Mouse (Mus musculus) left cerebral cortex, postnatal 25 days (tissue): ENCODE results near the gene Atxn7l1. TPM values are rescaled to one million over a fixed set of nuclear protein-coding genes. Genes with fewer than 3 reads are reported as not detected.

Source experiments
- DNase-seq, 2 experiments: peaks; one replicate each; pipeline ENCODE4 v3.0.0; 2022; ENCODE audit warnings: low spot score in 2 of 2, mixed read lengths in 1 of 2
- intact Hi-C: fragments of 180-260 bp; cut with DNase I; formaldehyde crosslinking; loops from one replicate; pipeline ENCODE4 v1.15.1; 2025
- total RNA-seq, 2 experiments: library from RNA; stranded (reverse); gene quantifications; 2 replicates each; pipeline ENCODE4 v1.2.3; 2021

Gene Atxn7l1
- total RNA-seq, 2 experiments from 2014 or later: 56.8 to 60.8 TPM

DNA sequence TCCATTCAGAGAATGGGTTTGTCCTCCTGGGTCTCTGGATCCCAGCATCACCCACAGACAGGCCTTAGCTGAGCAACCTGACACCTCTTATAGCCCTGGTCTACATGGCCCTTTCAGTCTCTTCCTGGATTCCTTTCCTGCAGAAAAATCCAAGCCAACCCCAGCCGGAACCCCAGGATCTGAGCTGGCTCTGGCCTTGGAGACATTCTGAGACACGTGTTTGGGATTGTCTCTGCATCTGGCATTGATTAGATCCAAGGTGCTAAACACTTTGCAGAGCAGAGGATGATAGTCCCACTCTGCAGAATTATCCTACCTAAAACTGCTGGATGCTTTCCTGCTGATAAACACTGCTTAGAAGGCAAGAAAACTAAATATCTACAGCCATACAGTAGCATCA lies 141.3 kb downstream of the Atxn7l1 start:
- DNase-seq: no peak
- intact Hi-C loops: no loop called here

DNA sequence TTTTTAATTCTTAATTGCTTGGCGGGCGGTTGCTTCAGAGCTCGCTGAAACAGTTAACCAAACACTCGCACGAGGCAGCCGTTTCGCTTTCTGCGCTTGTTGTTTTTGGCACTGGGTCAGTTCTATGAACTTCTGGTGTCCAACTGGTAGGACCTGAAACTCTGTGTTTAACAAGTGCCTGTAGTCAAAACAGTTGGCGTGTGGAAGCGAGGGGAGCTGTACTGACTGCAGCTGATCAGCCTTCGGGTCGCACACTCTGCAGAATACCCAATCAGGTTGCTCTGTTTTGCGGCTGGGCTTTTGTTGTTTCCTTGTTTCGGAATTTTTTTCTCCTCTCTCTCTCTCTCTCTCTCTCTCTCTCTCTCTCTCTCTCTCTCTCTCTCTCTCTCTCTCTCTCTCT lies 154.6 kb downstream of the Atxn7l1 start:
- intact Hi-C loops: loop anchor here (5.0 kb wide), 1 partner anchor 60 kb away; no protein-coding TSS in a partner anchor
- peak in 1 of 2 experiments; percentile 41 for DNase-seq

- intact Hi-C loops: loop anchor here (5.0 kb wide), 1 partner anchor 60 kb away; no protein-coding TSS in a partner anchor
These were observed 155.3 kb downstream of the Atxn7l1 start for GRCm38 (mm10) chr12:33302523-33303383.

DNA sequence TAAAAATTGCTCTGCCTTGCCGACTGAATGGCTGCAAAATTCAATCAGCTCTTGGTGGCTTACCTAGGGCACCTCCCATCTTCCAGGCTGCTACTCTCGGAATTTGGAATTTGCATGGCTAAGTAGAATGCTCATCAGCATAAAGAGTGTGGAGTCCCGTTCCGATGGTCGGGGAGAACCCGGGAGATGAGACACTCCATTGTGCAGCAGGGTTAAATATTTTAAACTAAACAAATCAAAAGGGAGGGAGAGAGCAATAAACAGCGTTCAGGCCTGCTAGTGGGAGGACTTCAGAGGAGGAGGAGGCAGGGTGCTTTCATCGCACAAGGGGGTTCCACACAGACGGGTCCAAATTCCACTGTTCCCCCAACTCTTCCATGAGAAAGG lies 155.9 kb downstream of the Atxn7l1 start:
- no peak for DNase-seq
- intact Hi-C loops: loop anchor here (5.0 kb wide), 1 partner anchor 61 kb away; no protein-coding TSS in a partner anchor

More at GRCm38 (mm10) chr12:33302523-33303383, 155.3 kb downstream of the Atxn7l1 start:
- peak; percentile 27 to 38 for DNase-seq

GRCm38 (mm10) chr12:33305106-33305505 lies 157.6 kb downstream of the Atxn7l1 start:
- intact Hi-C loops: no loop called here
- no peak for DNase-seq

DNA sequence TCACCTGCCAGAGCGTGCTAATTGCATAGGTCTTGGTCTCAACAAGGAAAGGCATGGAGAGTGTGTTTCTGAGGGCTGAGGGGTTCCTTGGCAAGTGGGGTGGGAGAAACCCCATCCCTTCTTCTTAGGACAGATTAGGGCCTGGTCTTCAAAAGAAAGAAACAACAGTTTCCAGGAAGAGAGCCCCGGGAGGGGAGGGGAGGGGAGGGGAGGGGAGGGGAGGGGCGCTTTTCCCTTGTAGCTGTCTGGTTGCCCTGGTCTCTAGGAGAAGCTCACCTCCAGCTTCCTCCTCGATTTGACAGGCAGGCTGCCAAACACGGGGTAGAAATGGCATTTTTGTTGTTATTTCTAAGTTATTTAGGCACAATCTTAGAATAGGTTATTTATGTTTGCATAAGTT lies 159.0 kb downstream of the Atxn7l1 start:
- DNase-seq: no peak
- intact Hi-C loops: no loop called here

DNA sequence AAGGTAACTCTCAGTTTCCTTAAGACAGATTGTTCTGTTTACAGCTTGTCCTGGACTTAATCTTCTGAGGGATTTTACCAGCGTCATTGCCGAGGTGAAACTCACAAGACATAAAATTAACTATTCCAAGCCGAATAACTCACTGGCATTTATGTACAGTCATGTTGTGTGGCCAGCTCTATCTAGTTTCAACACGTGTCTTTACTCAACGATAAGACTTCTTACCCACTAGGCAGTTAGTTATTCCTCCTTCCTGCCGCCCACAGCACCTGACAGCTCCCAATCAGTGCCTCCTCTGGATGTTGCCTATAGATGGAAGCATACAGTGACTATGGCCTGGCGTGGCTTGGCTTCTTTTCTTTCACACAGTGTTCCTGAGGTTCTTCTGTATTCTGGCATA lies 161.2 kb downstream of the Atxn7l1 start:
- intact Hi-C loops: no loop called here
- no peak for DNase-seq

DNA sequence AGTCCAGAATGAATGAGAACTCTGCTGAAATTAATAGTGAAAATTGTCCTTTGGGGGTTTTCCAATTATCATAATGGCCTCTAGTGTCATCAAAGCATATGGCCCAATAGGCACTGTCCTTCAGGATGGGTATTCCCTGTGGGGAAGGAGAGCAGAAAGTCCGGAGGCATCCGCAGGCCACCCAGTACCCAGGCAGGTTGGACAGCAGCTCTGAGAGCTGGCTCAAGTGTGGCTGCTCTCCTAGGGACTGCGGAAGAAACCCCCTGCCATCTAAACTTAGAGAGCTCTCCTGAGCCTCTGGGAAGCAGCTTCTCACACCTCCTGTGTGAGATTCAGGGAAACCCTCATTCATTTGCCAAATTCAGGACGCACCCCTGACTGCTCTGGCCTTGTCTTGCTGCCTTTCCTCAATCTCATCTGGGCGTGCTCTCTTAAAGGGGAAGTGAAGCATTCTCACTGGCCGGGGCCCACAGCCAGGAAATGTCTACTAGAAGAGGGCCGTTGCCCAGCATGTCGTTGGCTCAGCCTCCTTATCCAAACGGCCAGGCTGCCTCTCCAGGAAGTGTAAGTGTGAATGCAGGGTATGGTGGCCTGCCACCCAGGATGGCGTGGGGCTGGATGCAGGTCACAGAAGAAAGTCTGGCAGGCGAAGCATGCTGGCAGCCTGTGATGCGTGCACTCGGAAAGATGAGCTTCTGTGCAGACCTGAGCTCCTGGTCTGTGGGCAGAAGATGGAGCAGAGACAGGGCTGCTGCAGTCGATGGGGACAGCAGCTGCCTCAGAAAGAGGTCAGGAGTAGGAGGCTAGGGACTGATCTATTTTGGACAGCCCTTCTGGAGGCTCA lies 166.6 kb downstream of the Atxn7l1 start:
- peak; percentile 60 to 90 for DNase-seq
- intact Hi-C loops: no loop called here

DNA sequence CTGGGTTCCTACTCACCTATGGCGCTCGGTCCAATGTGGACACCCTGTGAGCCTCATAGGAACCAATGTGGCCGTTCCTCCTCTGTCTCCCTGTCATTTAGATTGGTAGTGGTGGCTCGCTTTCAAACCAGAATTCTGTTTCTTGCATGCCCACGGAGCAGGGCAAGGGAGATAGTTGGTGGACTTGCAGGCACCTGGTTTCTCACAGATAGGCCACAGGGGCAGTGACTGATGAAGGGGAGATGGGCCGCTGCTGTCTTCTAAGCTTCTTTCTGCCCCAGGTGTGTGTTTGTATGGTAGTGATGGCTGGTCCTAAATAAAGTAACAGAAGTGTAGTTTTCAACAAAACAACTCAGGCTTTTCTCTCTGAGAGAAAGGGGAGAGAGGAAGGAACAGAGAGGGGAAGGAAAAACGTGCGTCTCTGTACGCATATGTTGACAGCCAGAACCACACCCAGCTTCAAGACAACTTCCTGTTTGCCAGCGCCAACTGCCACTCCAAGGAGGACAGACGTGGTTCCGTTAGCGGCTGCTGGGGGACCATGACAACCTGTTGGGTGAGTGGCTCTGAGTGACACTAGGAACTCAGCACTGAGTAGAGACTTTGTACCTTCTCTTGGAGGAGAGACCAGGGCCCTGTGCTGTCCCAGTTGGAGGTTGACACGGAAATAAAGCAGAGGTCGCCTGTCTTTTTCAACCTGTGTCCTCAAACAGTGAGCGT lies 167.6 kb downstream of the Atxn7l1 start:
- DNase-seq: no peak
- intact Hi-C loops: no loop called here

- intact Hi-C loops: no loop called here
- DNase-seq: no peak
These were observed 168.3 kb downstream of the Atxn7l1 start for GRCm38 (mm10) chr12:33315804-33316203.

DNA sequence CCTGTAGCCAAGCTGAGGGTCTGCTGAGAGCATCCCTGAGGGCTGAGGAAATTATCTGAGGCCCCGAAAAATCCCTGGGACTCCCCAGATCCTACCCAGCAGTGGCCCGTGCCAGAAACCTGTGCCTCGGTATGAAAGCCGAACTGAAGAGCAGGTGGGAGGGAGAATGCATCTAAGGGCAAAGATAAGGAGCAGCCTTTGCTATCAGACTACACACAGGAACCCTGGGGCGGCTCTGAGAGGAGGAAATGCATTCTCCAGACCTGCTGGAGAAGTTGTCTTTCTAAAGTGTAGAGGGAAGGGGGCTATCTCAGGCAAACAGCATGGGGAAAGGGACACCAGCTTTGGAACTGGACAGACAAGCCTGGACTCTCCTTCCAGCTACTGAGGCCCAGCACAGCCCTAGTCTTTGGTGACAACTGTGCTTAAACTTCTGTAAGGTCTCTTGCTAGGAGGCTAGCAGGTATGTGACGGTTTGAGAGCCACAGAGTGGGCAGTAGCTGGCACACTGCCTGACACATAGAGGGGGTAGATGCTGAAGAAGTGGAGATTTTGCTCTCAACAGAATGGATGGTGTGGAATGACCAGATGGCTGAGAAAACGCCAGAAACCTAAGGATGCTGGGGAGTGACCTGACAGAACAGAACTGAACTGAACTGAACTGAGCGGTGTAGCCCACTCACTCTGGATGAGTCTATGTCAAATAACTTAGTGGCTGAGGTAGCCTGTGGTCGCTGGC lies 170.5 kb downstream of the Atxn7l1 start:
- intact Hi-C loops: no loop called here

GRCm38 (mm10) chr12:33322547-33322946 lies 175.1 kb downstream of the Atxn7l1 start:
- DNase-seq: no peak
- intact Hi-C loops: no loop called here

More for the DNA sequence above, 170.5 kb downstream of the Atxn7l1 start:
- peak in 1 of 2 experiments; percentile 60 for DNase-seq

- intact Hi-C loops: no loop called here
- no peak for DNase-seq
These were observed 176.3 kb downstream of the Atxn7l1 start for GRCm38 (mm10) chr12:33323821-33324220.

- intact Hi-C loops: no loop called here
- DNase-seq: no peak
These were observed 177.9 kb downstream of the Atxn7l1 start for GRCm38 (mm10) chr12:33325424-33325823.

- intact Hi-C loops: no loop called here
- no peak for DNase-seq
These were observed 184.6 kb downstream of the Atxn7l1 start for GRCm38 (mm10) chr12:33332046-33332445.

DNA sequence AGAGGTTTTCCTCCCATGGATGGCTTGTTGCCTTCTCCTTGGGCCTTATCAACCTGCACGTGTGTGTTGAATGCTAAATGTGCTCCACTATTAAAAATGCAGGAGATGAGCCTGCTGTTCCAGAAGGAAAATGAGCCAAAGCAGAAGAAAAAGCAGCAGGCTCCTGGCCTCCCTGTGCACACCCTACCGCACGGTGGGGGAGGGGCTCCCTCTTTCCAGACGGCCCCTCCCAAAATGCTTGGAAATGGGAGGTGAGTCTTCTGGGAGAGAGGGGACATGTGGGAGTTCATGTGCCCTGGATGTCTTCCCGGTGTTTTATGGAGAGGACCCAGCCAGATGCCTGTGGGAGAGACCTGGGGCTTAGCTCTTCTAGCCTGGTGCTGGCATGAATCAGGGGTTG lies 185.3 kb downstream of the Atxn7l1 start:
- no peak for DNase-seq
- intact Hi-C loops: no loop called here

DNA sequence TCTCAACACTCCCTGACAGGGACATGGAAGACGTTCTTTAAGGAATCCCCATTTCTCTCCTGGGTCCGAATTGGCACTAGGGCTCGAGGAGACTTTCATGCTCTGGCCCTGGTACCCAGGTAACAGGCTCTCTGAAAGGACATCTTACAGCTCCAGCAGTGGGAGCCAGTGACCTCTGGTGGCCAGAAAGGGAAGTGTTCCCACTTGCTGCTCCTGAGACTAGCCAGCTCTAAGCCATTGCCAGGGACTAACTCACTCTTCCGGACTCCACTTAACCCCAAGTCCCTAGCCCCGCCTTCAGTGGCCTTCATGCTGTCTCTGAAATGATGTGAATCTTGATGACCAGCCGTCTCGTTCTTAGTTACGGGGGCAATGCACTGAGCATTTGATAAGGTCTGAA lies 186.4 kb downstream of the Atxn7l1 start:
- intact Hi-C loops: loop anchor here (1.0 to 2.0 kb wide), 3 partner anchors 53 to 307 kb away; partner anchors contain the start of gene Atxn7l1
- peak; percentile 88 to 90 for DNase-seq

DNA sequence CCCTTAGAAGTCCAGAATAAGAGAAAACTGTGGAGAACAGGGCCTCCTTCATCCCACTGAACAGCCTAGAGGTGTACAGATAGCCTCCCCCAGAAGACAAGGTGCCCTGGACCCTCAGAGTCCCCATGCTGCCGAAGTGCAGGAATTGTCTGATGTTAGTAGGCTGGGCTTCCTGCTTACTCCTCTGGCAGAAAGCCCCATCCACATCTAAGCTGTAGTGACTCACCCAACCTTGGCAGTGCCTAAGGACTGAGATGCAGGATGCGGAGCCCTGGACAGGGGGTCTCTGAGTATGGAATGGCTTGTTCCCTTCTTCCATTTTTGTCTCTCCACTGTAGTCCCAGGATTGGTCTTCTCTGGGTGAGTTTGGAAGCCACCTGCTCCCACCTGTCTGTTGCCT lies 187.0 kb downstream of the Atxn7l1 start:
- intact Hi-C loops: loop anchor here (1.0 to 2.0 kb wide), 3 partner anchors 54 to 308 kb away; partner anchors contain the start of gene Atxn7l1
- DNase-seq: no peak

DNA sequence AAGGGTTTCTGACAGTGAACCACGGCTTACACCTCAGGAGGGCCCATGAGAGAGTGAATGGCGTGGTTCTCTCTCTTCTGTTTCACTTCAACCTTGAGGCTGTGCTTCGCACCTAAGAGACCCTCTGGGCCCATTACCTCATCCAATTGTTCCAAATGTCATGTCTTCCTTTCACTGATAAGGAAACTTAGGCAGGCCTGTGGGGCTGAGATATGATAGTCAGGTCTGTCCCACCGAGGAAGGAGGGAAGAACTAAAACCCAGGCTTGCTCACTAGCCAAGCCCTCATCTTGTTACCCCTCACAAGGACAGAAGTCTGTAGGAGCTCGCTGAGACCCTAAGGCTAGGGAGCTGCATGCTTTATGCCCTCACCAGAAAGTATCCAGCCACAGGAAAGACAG lies 187.5 kb downstream of the Atxn7l1 start:
- DNase-seq: no peak
- intact Hi-C loops: loop anchor here (1.0 to 2.0 kb wide), 3 partner anchors 54 to 308 kb away; partner anchors contain the start of gene Atxn7l1
